Mouse (Mus musculus) midbrain, postnatal 0 days (tissue): ENCODE measurements around the gene Ninj2. TPM values are rescaled to one million over a fixed set of nuclear protein-coding genes. Genes with fewer than 3 reads are reported as not detected.

ENCODE experiments used
- ATAC-seq: fragments of 200-750 bp; cut with Nextera tagmentation; 2 replicates; pipeline ENCODE4 v1.8.0; 2017; ENCODE audit warnings: moderate number of reproducible peaks, mild to moderate bottlenecking, moderate TSS enrichment, moderate library complexity; ENCODE audit not compliant: low FRiP score
- DNase-seq: peaks from one replicate; pipeline ENCODE4 v3.0.0-alpha.2; 2015; ENCODE audit warnings: low spot score
- H3K27ac ChIP-seq: fragments of 300-500 bp; sonication (generic); 2 replicates; pipeline ENCODE4 v1.5.1; 2014; ENCODE audit warnings: low read depth, mild to moderate bottlenecking, low read length, mixed read lengths
- H3K27me3 ChIP-seq: fragments of 300-500 bp; sonication (generic); 2 replicates; pipeline ENCODE4 v1.6.1; 2014; ENCODE audit warnings: low read length, control low read depth, mixed read lengths; ENCODE audit not compliant: insufficient read depth
- H3K36me3 ChIP-seq: fragments of 300-500 bp; sonication (generic); 2 replicates; pipeline ENCODE4 v1.6.1; 2014; ENCODE audit warnings: low read length, control low read depth, mixed read lengths; ENCODE audit not compliant: insufficient read depth
- H3K4me1 ChIP-seq: fragments of 300-500 bp; sonication (generic); 2 replicates; pipeline ENCODE4 v1.6.1; 2014; ENCODE audit warnings: mild to moderate bottlenecking, control low read depth, antibody characterized with exemption, low read length, mixed read lengths; ENCODE audit not compliant: insufficient read depth
- H3K4me2 ChIP-seq: fragments of 300-500 bp; sonication (generic); 2 replicates; pipeline ENCODE4 v1.6.1; 2014; ENCODE audit warnings: low read depth, mild to moderate bottlenecking, low read length, mixed read lengths; ENCODE audit not compliant: poor library complexity, severe bottlenecking
- H3K4me3 ChIP-seq: fragments of 300-500 bp; sonication (generic); 2 replicates; pipeline ENCODE4 v1.5.1; 2014; ENCODE audit warnings: low read depth, mild to moderate bottlenecking, low read length, moderate library complexity
- H3K9ac ChIP-seq: fragments of 300-500 bp; sonication (generic); replicated peaks from 2 replicates; pipeline ENCODE4 v1.6.1; 2014; ENCODE audit warnings: mild to moderate bottlenecking, low read length, moderate library complexity, mixed read lengths; ENCODE audit not compliant: poor library complexity, severe bottlenecking
- H3K9me3 ChIP-seq: fragments of 300-500 bp; sonication (generic); 2 replicates; pipeline ENCODE4 v1.6.1; 2016; ENCODE audit warnings: low read length, control low read depth
- CTCF ChIP-seq: IDR thresholded peaks from 2 replicates; pipeline ENCODE4 v1.5.1; 2016; ENCODE audit warnings: antibody characterized with exemption, mild to moderate bottlenecking
- WGBS: fragments of 180-500 bp; shearing (Covaris S2); extraction: QIAGEN DNeasy Blood & Tissue Kit; methylation state at CpG from one replicate; pipeline ENCODE4 v1.1.7; 2014; 5-methylcytosine and 5-hydroxymethylcytosine counted together
- polyA plus RNA-seq: library from polyadenylated mRNA; unstranded; fragments of >200 nt; fragmentation: Nextera tagmentation; extraction: Ambion mirVana; gene quantifications from 2 replicates; pipeline ENCODE4 v1.2.1, GENCODE M21; 2015
- total RNA-seq: library from RNA; depleted of rRNA; stranded (reverse); fragments of >200 nt; gene quantifications from 2 replicates; pipeline ENCODE4 v1.2.3, GENCODE M21; 2014

Gene Ninj2
- total and polyA plus RNA-seq, 2 experiments from 2014 or later = not detected

GRCm38 (mm10) chr6:120230441-120230840, 137.3 kb downstream of the Ninj2 start:
- ATAC-seq (no peak), DNase-seq (no peak)
- H3K27me3 ChIP-seq = no peaks in the 10 kb centered on the region
- H3K27ac ChIP-seq = no peak overlapping the region
- no peaks in the 10 kb centered on the region for H3K9me3 ChIP-seq
- no peak overlapping the region for H3K4me2 ChIP-seq
- no peaks in the 10 kb centered on the region for H3K36me3 ChIP-seq
- H3K4me3 ChIP-seq = no peak overlapping the region
- TF ChIP-seq CTCF = no peak
- no peaks in the 10 kb centered on the region for H3K4me1 ChIP-seq
- whole genome bisulfite sequencing = 5% methylated on average over 1 of the region's 1 CpGs
- no peak overlapping the region for H3K9ac ChIP-seq

- no peak for DNase-seq
- no peak for ATAC-seq
- no peak overlapping the region for H3K9ac ChIP-seq
- no peak overlapping the region for H3K4me2 ChIP-seq
- no peak overlapping the region for H3K4me3 ChIP-seq
- TF ChIP-seq CTCF = no peak
- H3K36me3 ChIP-seq = no peaks in the 10 kb centered on the region
- H3K27ac ChIP-seq = no peak overlapping the region
- H3K9me3 ChIP-seq = no peaks in the 10 kb centered on the region
- no peaks in the 10 kb centered on the region for H3K4me1 ChIP-seq
- WGBS = 100% methylated on average over 6 of the region's 6 CpGs
- no peaks in the 10 kb centered on the region for H3K27me3 ChIP-seq
Measured at GRCm38 (mm10) chr6:120232885-120233284, 139.7 kb downstream of the Ninj2 start.

GRCm38 (mm10) chr6:120235874-120236273, 142.7 kb downstream of the Ninj2 start:
- Histone ChIP-seq H3K4me1 (no peaks in the 10 kb centered on the region), H3K4me2 (no peak overlapping the region), H3K9ac (no peak overlapping the region), H3K27ac (no peak overlapping the region), H3K4me3 (no peak overlapping the region), H3K9me3 (no peaks in the 10 kb centered on the region), H3K27me3 (no peaks in the 10 kb centered on the region), H3K36me3 (no peaks in the 10 kb centered on the region)
- TF ChIP-seq CTCF = no peak
- ATAC-seq (no peak), DNase-seq (no peak)
- 70% methylated on average over 7 of the region's 7 CpGs for WGBS

- H3K27ac ChIP-seq = no peak overlapping the region
- no peaks in the 10 kb centered on the region for H3K27me3 ChIP-seq
- WGBS = 88% methylated on average over 5 of the region's 5 CpGs
- DNase-seq (no peak), ATAC-seq (no peak)
- no peaks in the 10 kb centered on the region for H3K4me1 ChIP-seq
- no peak for TF ChIP-seq CTCF
- H3K4me3 ChIP-seq = no peak overlapping the region
- H3K36me3 ChIP-seq = no peaks in the 10 kb centered on the region
- no peaks in the 10 kb centered on the region for H3K9me3 ChIP-seq
- H3K9ac ChIP-seq = no peak overlapping the region
- H3K4me2 ChIP-seq = no peak overlapping the region
Measured at GRCm38 (mm10) chr6:120240461-120240860, 147.3 kb downstream of the Ninj2 start.

GRCm38 (mm10) chr6:120241453-120241852, 148.3 kb downstream of the Ninj2 start:
- Histone ChIP-seq H3K4me3 (no peak overlapping the region), H3K9me3 (no peaks in the 10 kb centered on the region), H3K4me2 (no peak overlapping the region), H3K27me3 (no peaks in the 10 kb centered on the region), H3K9ac (no peak overlapping the region), H3K4me1 (no peaks in the 10 kb centered on the region), H3K27ac (no peak overlapping the region), H3K36me3 (no peaks in the 10 kb centered on the region)
- no peak for ATAC-seq
- TF ChIP-seq CTCF = no peak
- WGBS = 90% methylated on average over 12 of the region's 12 CpGs
- DNase-seq = no peak

- WGBS = 85% methylated on average over 8 of the region's 8 CpGs
- Histone ChIP-seq H3K36me3 (no peaks in the 10 kb centered on the region), H3K4me3 (no peak overlapping the region), H3K4me2 (no peak overlapping the region), H3K27me3 (no peaks in the 10 kb centered on the region), H3K27ac (no peak overlapping the region), H3K4me1 (no peaks in the 10 kb centered on the region), H3K9ac (no peak overlapping the region), H3K9me3 (no peaks in the 10 kb centered on the region)
- ATAC-seq (no peak), DNase-seq (no peak)
- TF ChIP-seq CTCF = no peak
Measured at GRCm38 (mm10) chr6:120242530-120242929, 149.4 kb downstream of the Ninj2 start.
